Mouse (Mus musculus): ENCODE measurements around the gene Pth2.

GRCm38 (mm10) chr7:45160866-45161265 lies 19.9 kb upstream of the Pth2 start:
- no peak for TF ChIP-seq EP300 (optimal IDR thresholded peaks at IDR 0.05)
- TF ChIP-seq CTCF (IDR thresholded peaks at IDR 0.05; ENCODE audit: low read depth) = no peak
